Mouse (Mus musculus) adrenal gland, adult 8-10 months (tissue): ENCODE measurements around the gene Snx30. TPM values are rescaled to one million over a fixed set of nuclear protein-coding genes. Genes with fewer than 3 reads are reported as not detected.
"Not testable (repeated sequence)": the region's sequence is repeated elsewhere in the genome, so short reads cannot be mapped to it uniquely, and the experiment has no call there.

Experiments
- DNase-seq: peaks from one replicate; pipeline ENCODE4 v3.0.0; 2022
- total RNA-seq, 4 experiments: library from RNA; stranded (reverse); gene quantifications; 2 replicates each; pipeline ENCODE4 v1.2.4; 2022

Gene Snx30
- total RNA-seq, result 10 to 100 TPM in 1 of 4 experiments, 1 to 10 TPM in 3; 6.6 to 10.2 (median 8.9) TPM

DNA sequence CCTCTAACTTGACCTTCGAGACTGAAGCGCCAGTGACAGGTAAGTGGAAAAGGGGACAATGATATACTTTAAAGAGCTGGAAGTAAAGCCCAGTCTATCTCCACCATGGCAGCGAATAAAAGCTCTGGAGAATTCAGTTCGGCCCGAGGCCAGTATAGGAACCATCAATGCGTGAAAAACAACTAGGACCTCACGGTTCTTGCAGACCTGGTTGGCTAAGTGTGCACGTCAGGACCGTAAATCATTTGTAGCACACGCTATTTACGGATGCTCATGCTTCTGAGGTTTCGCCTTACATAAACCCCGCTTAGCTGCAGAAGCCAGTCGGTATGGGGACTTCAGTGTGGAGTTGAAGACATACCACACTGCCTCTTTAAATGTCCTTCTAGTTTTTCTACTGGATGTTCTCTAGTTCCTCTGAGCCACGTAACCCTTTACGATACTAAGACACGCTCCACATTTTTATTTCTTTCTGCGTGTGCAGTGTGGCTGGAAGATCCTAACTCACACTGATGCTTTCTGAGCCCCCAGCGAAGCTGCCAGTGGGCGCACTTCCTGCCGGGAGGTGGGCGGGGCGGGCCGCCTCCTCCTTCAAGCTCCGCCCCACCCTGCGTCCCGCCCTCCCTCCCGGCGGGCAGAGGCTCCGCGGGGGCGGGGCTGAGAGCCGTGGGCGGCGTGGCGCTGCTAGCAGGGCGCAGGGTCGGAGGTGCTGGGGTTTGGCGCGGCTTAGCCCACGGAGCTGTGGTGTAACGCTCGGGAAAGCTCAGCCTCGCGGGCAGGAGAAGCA is at the start of gene Snx30:
Snx30 (plus strand) TSS at position 660 of the 787 bp plus-strand sequence.
- DNase-seq, result peak; percentile 80

DNA sequence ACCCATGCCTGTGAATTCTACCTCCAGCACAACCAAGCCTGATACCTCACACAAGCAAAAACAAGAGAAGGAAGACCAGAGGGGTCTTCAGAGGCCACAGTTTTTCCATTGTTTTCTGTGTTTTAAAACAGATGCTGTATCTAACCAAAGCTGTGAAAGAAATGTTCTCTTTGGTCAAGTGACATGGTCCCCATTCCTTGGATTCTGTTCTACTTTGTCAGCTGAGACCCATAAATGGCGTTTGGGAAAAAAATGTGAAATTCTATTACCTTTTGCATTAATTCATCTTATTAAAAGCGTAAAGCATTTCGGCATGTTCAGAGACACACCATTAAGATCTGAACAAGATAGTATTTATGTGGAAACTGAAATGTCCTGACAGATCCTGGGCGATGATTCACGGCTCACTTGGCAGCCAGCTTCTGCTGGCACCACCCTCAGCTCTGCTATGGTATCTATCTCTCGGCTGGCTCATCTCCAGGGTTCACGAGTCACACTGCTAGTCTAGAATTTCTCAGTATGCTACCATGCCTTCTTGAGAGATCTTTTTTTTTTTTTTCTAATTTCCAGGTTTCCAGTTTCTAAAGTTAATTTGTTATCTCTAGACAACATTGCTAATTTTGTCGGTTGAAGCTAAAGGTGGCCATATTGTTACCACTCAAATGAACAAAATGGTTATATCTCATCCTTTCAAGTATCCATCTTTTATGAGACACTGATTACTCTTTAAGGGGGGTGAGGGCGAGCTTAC is 49.1 kb upstream of the Snx30 start:
- peak; percentile 77 for DNase-seq

DNA sequence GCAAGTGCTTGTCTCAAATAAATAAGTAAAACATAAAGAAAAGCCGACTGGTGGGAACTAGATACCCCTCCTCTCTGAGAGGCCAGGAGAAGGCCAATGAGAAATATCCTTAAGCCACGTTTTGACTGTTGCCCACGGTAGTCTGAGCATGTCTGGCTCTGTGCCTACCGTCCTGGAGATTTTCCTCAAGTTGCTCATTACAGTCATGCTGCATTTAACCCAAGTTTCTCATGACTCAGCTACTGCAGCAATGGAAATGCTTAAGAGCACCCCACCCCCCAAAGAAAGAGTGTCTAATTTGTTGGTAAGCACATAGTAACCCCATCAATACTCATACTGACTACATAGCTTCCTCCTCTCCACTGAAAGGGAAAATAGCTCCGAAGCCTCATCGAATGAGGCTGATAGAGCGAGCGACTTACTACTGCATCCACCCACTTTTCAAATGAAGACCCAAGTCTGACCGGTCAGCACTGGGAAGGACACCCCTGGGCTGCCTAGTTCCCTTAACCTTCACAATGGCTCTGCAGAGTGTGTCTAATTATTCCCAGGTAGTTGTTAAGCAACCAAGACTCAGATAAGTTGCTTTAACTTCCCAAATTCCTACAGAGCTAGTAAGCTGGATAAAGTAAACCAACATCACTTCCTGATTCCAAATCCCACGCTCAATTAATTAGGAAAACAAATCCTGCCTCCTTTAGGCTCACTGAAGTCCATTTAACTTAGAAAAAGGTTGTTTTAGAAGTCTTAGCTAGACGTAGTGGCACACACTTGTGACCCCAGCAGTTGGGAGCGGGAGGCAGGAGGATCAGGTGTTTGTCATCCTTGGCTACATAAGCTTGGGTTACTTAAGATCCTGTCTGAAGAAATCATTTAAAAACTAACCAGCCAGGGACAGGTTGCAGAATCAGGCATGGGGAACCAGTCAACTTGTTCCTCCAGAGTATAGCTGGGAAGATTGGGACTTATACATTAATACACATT is 47.9 kb upstream of the Snx30 start:
- no peak for DNase-seq

DNA sequence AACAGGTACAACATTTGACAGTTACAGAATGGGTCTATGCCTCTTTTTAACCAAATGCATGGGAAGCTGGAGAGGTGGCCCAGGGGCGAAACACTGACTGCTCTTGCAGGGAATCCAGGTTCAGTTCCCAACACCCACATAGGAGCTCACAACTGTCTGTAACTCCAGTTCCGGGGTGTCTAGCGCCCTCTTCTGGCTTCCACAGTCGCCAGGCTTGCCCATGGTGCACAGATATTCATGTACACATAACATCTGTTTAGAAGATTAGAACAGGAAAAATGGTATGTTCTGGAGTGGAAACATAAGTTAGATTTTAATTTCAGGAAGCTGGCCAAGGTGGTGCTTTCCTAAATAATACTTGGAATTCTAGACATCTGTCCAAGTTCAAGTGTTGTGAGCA is 45.6 kb upstream of the Snx30 start:
- DNase-seq, result no peak

DNA sequence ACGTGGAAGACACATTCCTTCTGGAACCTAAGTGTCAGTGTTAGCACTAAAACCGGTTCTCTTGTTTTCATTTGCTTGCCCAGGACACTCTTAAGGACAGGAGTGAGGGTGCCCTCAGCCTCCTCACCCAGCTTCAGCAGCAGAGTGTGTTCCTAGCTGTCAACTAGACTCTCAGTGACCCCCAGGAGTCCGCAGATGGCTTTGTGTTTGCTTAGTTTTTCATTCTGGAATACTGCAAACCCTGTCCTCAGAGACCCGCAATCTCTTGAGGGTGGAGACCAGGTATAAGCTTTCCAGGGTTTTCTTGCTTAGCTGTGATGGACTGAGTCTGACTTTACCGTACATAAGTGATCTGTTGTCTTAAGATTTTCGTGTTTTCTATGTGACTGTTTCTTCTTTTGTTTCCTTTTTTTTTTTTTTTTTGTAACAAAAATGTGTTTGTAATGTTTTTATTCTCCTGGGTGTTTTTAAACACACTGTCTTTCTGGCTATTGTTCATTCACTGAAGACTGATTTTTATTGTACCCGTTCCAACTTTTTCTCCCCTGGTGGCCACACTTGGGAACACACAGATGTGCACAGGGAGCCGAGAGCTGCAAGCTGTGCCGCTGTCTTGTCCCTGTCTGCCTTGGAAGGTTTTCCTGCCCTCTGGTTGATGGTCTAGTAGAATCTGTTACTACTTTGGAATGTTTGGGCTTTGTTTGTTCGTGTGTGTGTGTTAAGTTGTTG is 44.8 kb upstream of the Snx30 start:
- DNase-seq, result no peak

DNA sequence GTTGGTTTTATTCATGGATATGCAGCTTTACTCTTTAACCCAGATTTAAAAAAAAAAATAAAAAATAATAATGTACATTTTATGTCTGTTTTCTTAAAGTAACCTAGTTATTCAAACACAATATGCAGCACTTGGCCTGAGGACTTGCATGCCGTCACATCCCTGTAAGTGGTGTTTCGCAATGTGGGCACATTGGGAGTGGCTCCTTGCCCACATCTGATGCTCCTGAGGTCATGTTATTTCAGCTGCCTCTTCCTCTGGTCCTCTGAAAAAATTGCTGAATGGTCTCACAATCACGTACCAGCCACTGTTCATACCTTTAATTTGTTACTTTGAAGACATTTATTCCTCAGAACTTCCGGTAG is 44.3 kb upstream of the Snx30 start:
- no peak for DNase-seq

DNA sequence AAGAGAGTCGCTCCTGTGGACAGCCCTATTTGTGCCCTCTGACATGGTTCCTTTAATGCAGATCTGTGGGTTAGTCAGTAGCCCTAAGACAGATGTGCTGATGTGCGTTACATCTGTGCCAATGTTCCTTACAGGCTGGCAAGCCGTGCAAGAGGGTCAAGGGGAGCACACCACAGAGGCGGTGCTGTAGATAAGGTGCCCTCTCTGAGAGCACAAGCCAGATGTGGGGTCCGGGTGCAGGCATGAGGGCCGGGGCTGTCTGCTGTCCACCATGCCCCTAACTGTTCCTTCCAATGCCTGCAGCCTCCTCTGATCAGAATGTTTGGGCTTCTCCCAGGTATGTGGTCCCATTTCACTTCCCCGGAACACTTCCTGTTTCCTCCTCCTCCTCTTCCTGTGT is 40.7 kb upstream of the Snx30 start:
- DNase-seq, result no peak

DNA sequence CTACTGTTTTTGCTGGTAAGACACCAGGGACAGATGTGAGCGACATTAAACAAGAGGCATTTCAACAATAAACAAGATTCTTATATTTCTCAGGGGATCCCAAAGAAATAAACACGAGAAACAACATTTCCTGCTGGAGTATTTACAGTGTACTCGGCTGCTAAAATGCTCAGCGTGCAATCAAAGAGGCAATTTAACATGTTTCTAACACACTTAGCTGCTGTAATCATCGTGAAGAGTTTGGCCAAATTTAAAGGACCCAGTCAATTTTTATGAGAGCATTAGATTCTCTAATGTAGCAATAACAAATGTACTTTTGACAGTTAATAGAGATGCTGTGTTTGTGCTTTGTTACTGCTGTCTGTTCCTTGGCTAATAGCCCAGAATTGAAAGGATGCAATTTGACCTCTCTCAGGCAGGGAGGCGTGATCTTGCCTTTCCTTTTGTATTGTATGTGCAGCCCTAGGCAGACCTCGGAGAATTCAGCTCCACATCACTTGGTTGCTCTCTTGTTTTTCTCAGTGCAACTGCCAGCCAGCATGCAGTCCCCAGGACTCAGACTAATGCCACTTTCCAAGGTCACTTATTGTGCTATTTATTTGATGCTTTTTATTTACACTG is 40.1 kb upstream of the Snx30 start:
- no peak for DNase-seq

GRCm38 (mm10) chr4:59767717-59768116 is 37.9 kb upstream of the Snx30 start:
- DNase-seq, result no peak

DNA sequence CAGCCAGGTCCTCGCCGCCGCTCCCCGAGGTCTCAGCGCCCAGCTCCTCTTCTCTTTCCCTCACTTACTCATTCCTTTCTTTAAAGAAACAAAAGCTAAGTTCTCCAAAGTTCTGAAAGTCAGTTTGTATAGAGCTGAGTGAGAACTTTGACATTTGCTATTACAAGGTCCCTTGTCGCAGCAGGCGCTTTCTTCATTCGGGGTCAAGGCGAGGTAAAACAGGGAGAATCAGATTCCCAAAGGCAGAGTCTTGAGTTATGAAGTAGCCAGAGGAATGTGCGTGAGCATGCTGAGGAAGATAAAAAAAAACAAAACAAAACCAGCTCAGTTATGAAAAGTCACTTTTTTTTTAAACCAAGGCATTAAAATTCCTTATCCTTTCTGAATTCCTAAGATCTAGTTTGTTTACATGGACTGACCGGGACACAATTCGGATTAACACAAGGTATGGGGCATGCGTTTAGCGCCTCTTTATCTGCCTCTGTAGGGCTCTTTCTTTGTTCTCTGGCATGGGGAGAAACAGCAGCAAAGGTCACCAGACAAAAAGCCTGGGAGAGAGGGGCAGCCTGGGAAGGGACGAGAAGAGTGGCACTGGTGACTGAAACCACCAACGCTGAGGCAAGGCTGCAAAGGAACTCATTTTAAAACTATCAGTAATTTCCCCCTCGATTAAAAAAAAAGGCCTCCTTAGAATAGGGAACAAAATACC is 33.3 kb upstream of the Snx30 start:
- DNase-seq, result no peak

GRCm38 (mm10) chr4:59777828-59778227 is 27.8 kb upstream of the Snx30 start:
- no peak for DNase-seq

DNA sequence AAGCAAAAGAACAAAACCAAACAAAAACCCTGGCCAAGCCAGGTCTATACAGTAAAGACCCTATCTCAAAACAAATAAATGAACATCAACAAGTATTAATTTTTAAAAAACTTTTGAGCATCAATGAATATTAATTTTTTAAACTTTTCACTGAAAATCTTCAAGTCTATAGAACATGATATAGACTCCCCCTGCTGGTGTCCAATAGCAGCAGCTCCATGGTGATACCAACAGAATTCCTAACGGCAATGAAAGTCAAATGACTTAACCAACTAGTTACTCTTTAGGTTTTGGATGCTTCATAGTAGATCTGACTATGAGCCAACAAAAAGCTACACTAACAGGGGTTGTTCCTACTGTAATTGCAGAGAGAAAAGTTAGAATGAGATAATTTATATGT is 25.1 kb upstream of the Snx30 start:
- DNase-seq, result no peak

DNA sequence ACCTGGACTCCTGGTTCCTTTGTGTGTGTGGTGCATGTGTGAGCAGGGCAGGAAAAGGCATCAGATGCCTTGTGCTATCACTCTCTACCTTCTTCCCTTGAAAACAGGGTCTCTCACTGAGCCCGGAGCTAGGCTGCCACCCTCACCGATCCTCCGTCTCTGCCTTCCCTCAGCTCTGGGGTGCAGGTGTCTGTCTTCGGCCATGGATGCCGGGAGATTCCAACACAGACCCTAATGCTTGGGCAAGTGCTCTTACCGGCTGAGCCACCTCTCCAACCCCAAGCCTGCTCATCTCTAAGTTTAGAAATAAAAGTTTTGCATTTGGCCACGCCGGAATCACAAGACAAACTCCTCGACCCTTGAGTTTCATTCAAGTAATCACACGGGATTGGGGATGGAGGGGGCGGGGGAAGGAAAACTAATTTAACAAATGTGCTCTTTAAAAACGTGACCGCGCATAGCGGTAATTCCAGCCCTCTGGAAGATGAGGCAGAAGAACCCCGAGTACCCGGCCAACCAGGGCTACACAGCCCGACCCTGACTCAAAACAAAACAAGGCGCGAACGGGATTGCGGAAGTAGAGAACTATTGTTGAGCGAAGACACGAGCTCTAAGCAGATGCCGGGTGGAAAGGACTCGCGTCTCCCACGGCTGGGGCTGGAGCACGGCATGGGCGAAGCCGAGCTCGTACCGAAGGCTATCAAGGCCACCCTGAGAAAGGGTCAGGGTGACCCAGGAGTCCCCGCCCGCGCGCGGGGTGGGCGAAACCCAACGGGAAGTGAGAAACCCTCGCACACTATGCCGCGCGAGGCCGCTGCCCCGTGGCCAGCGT is 22.6 kb upstream of the Snx30 start:
- no peak for DNase-seq

GRCm38 (mm10) chr4:59783685-59784279 is 21.9 kb upstream of the Snx30 start:
- DNase-seq, result peak; percentile 97

DNA sequence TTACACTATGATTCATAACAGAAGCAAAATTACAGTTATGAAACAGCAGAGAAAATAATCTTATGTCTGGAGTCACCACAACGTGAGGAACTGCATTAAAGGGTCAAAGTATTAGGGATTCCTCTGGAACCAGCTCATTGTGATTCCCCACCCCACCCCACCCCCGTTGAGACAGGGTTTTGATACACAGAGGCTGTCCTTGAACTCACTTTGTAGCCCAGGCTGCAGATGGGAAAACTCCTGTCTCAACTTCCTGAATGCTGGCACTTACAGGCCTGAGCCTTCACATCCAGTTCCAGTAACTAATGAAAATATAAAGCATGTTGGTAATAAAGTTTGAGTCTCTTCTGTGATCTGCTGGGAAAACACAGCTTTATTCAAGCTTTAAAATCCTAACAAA is 20.2 kb upstream of the Snx30 start:
- DNase-seq, result no peak

DNA sequence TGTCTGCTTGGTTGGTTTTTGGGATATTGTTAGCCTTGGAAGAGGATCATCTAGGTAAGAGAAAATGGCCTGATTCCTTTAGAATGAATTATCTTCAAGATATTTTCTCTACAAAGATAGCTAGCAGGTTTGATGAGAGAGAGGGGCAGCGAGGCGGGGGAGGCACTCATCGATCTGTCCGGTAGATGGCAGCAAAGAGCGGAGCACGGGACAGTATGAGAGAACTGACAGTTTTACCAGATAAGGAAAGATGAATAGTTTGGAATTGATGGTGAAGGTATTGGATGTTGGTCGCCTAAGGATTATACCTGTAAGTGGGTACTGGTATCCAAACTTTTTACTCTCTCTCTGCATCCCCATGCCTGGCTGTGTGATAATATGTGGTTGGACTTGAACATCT is 19.0 kb upstream of the Snx30 start:
- no peak for DNase-seq

DNA sequence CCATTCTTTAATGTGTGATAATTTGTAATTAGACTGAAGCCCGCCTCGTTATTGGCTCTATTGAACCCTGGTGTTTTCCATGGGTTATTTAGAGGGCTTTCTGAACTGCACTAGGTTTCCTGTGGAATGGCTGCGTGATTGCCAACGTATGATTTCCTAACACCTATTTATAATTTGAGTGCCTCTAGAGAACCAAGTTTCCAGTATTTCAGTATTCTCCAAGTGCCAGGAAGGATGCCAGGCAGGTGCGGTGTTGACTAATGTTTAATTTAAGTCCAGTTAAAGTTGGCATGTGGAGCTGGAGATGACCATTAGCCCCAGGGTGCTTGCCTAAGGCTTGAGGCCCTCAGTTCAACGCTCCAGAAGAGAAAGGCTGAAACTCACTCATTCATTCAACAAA is 18.5 kb upstream of the Snx30 start:
- no peak for DNase-seq

DNA sequence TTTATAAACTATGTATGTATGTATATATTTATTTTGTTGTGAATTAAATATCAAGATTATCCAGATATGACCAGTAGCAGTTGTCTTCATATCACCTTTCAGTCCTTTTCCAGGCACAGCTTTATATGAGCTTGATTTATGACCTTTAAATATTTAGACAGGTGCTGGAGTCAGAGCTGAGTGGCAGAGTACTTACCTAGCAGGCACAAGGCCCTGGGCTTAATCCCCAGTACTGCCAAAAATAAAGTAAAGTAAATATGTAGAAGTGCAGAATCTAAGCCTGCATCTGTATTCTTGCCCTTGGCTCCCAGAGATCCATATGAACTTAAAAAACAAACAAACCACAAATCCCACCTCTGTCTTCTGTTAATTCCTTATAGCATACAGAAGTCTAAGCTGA is 16.6 kb upstream of the Snx30 start:
- DNase-seq, result no peak

DNA sequence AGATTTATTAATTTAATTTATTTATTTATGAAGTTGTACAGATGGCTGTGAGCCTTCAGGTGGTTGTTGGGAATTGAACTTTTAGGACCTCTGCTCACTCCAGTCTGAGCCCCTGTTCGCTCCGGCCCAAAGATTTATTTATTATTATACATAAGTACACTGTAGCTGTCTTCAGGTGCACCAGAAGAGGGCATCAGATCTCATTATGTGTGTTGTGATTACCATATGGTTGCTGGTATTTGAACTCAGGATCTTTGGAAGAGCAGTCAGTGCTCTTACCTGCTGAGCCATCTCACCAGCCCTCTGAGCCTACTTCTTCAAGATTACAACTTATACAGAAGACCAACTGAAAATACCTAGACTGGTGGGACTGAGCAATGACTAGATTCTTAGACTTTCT is 12.0 kb upstream of the Snx30 start:
- DNase-seq, result not testable (repeated sequence)

- DNase-seq, result no peak
Observed at GRCm38 (mm10) chr4:59794116-59794515, 11.5 kb upstream of the Snx30 start.
